Mouse (Mus musculus) ES-E14 (cell line): ENCODE data around the gene Dcps. TPM values are rescaled to one million over a fixed set of nuclear protein-coding genes. Genes with fewer than 3 reads are reported as not detected.

Experiments used
- DNase-seq: peaks from one replicate; pipeline ENCODE4 v3.0.0-alpha.2; 2013; ENCODE audit warnings: low read depth, low spot score
- H3K27ac ChIP-seq: 2 replicates; pipeline ENCODE4 v1.5.1; 2012; ENCODE audit warnings: low read depth, mild to moderate bottlenecking, low read length, moderate library complexity, mixed read lengths; ENCODE audit not compliant: poor library complexity, insufficient read depth, severe bottlenecking
- H3K36me3 ChIP-seq: 2 replicates; pipeline ENCODE4 v1.6.1; 2012; ENCODE audit warnings: mild to moderate bottlenecking, low read length, moderate library complexity, mixed read lengths; ENCODE audit not compliant: control insufficient read depth, poor library complexity, insufficient read depth, severe bottlenecking
- H3K4me1 ChIP-seq, 2 experiments: fragments of 150-350 bp in 1 of 2; sonication (generic) in 1 of 2; 2 replicates each; pipeline ENCODE4 v1.6.1; 2012; ENCODE audit warnings: low read length in 2 of 2, mild to moderate bottlenecking in 1 of 2, mixed read lengths in 1 of 2; ENCODE audit not compliant: control insufficient read depth in 2 of 2, insufficient read depth in 2 of 2, poor library complexity in 1 of 2
- H3K4me3 ChIP-seq, 2 experiments: fragments of 150-350 bp in 1 of 2; sonication (generic) in 1 of 2; 2 replicates each; pipeline ENCODE4 v1.5.1; 2012; ENCODE audit warnings: low read length in 2 of 2, low read depth in 1 of 2, mild to moderate bottlenecking in 1 of 2, mixed read lengths in 1 of 2; ENCODE audit not compliant: insufficient read depth in 1 of 2, poor library complexity in 1 of 2, severe bottlenecking in 1 of 2
- H3K9ac ChIP-seq: 2 replicates; pipeline ENCODE4 v1.6.1; 2012; ENCODE audit warnings: low read depth, mild to moderate bottlenecking, low read length, mixed read lengths; ENCODE audit not compliant: poor library complexity, insufficient read depth, severe bottlenecking
- H3K9me3 ChIP-seq: fragments of 150-350 bp; sonication (generic); 2 replicates; pipeline ENCODE4 v1.6.1; 2012; ENCODE audit warnings: low read depth, mild to moderate bottlenecking, low read length; ENCODE audit not compliant: control insufficient read depth, insufficient read depth
- CHD2 ChIP-seq: IDR thresholded peaks from 2 replicates; pipeline ENCODE4 v1.6.1; 2014; ENCODE audit warnings: mild to moderate bottlenecking, low read depth, low read length, inconsistent platforms
- HCFC1 ChIP-seq: IDR thresholded peaks from 2 replicates; pipeline ENCODE4 v1.6.1; 2012; ENCODE audit warnings: low read length, inconsistent platforms, borderline replicate concordance; ENCODE audit not compliant: insufficient read depth
- MAFK ChIP-seq: IDR thresholded peaks from 2 replicates; pipeline ENCODE4 v1.6.1; 2014; ENCODE audit warnings: mild to moderate bottlenecking, low read depth, low read length, inconsistent platforms; ENCODE audit not compliant: insufficient read depth
- ZC3H11A ChIP-seq: IDR thresholded peaks from 2 replicates; pipeline ENCODE4 v1.6.1; 2012; ENCODE audit warnings: low read depth, mild to moderate bottlenecking, inconsistent platforms, low read length, borderline replicate concordance
- ZNF384 ChIP-seq: IDR thresholded peaks from 2 replicates; pipeline ENCODE4 v1.6.1; 2012; ENCODE audit warnings: low read depth, low read length, inconsistent platforms
- in situ Hi-C, 2 experiments: fragments of 600-800 bp; cut with MboI; formaldehyde crosslinking; loops; one replicate each; pipeline ENCODE4 v1.15.1; 2025; ENCODE audit warnings: low sequenced_read_pairs in 2 of 2, inconsistent platforms in 1 of 2; ENCODE audit not compliant: unreplicated experiment in 2 of 2
- total RNA-seq: library from RNA; depleted of rRNA; stranded (reverse); fragments of 300-350 nt; gene quantifications from 2 replicates; pipeline ENCODE4 v1.2.3, GENCODE M21; 2012; rRNA removed

Gene Dcps
- total RNA-seq, 1 experiment: 42.9 TPM

DNA sequence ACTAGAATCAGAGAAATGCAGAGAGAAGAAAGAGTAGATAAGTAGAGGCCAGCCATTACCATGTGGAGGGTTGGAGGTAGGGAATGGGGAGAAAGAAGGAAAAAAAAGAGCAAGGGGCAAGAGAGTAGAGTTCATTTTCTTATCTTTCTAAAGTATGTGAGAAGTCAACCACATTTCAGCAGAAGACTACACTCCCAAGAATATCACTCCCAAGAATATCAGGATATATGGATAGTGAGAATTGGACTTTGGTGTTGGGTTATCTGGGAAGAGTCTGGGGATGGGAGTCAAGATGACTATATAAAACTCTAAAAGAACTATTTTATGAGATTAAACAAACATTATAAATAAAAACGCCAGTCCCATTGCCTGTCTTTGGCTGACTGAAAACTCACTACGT, 83.0 kb downstream of the Dcps start:
- Histone ChIP-seq H3K4me1 (no peaks in the 10 kb centered on the region), H3K36me3 (no peaks in the 10 kb centered on the region), H3K9ac (no peak overlapping the region), H3K27ac (no peak overlapping the region), H3K9me3 (no peaks in the 10 kb centered on the region), H3K4me3 (no peak overlapping the region)
- DNase-seq: no peak
- in situ Hi-C loops: no loop called here
- TF ChIP-seq HCFC1 (no peak), ZC3H11A (no peak), MAFK (no peak), ZNF384 (no peak), CHD2 (no peak)

Other genes starting within 250 kb of the Dcps start
- 9.7 and 10.1 TPM in 2 replicates for gene St3gal4, start 56.8 kb downstream of the Dcps start, total RNA-seq
- 168 and 204 TPM in 2 replicates for gene Srpr, start 24.1 kb upstream of the Dcps start, total RNA-seq
- gene Tirap, start 24.2 kb upstream of the Dcps start, total RNA-seq: 6.1 and 7.2 TPM in 2 replicates
- 40.6 and 47.1 TPM in 2 replicates for gene Foxred1, start 35.0 kb upstream of the Dcps start, total RNA-seq
- 19.3 and 26.9 TPM in 2 replicates for gene Fam118b, start 91.7 kb upstream of the Dcps start, total RNA-seq
- gene Rpusd4, start 91.8 kb upstream of the Dcps start, total RNA-seq: 28.8 and 32.0 TPM in 2 replicates
- 13.4 and 17.4 TPM in 2 replicates for gene Cdon, start 245.1 kb upstream of the Dcps start, total RNA-seq